Mouse (Mus musculus) heart, postnatal 0 days (tissue): ENCODE measurements around the gene Odaph. TPM values are rescaled to one million over a fixed set of nuclear protein-coding genes. Genes with fewer than 3 reads are reported as not detected.

ENCODE experiments used
- ATAC-seq: fragments of 200-750 bp; cut with Nextera tagmentation; 2 replicates; pipeline ENCODE4 v1.8.0; 2017; ENCODE audit warnings: low read depth, moderate number of reproducible peaks, moderate library complexity; ENCODE audit not compliant: insufficient read depth
- DNase-seq: peaks from one replicate; pipeline ENCODE4 v3.0.0-alpha.2; 2016; ENCODE audit warnings: low spot score
- H3K27ac ChIP-seq: fragments of 300-500 bp; sonication (generic); 2 replicates; pipeline ENCODE4 v1.5.1; 2014; ENCODE audit warnings: low read depth, mild to moderate bottlenecking
- H3K27me3 ChIP-seq: fragments of 300-500 bp; sonication (generic); 2 replicates; pipeline ENCODE4 v1.6.1; 2014; ENCODE audit warnings: low read length, mixed read lengths; ENCODE audit not compliant: control insufficient read depth, insufficient read depth
- H3K36me3 ChIP-seq: fragments of 300-500 bp; sonication (generic); replicated peaks from 2 replicates; pipeline ENCODE4 v1.6.1; 2014; ENCODE audit warnings: low read length, mixed read lengths; ENCODE audit not compliant: control insufficient read depth, insufficient read depth
- H3K4me1 ChIP-seq: fragments of 300-500 bp; sonication (generic); 2 replicates; pipeline ENCODE4 v1.6.1; 2014; ENCODE audit warnings: antibody characterized with exemption; ENCODE audit not compliant: control insufficient read depth, insufficient read depth
- H3K4me2 ChIP-seq: fragments of 300-500 bp; sonication (generic); 2 replicates; pipeline ENCODE4 v1.6.1; 2014; ENCODE audit warnings: low read depth, mild to moderate bottlenecking, low read length, moderate library complexity
- H3K4me3 ChIP-seq: fragments of 300-500 bp; sonication (generic); 2 replicates; pipeline ENCODE4 v1.5.1; 2014; ENCODE audit warnings: low read depth, low read length
- H3K9ac ChIP-seq: fragments of 300-500 bp; sonication (generic); replicated peaks from 2 replicates; pipeline ENCODE4 v1.6.1; 2014; ENCODE audit warnings: low read depth, low read length, mixed read lengths
- H3K9me3 ChIP-seq: fragments of 300-500 bp; sonication (generic); replicated peaks from 2 replicates; pipeline ENCODE4 v1.6.1; 2016; ENCODE audit warnings: low read length; ENCODE audit not compliant: control insufficient read depth
- CTCF ChIP-seq: IDR thresholded peaks from 2 replicates; pipeline ENCODE4 v1.5.1; 2016; ENCODE audit warnings: antibody characterized with exemption, control low read depth, low read depth
- EP300 ChIP-seq: IDR thresholded peaks from 2 replicates; pipeline ENCODE4 v1.6.1; 2016; ENCODE audit warnings: antibody characterized with exemption, low read depth
- WGBS: fragments of 180-500 bp; shearing (Covaris S2); extraction: QIAGEN DNeasy Blood & Tissue Kit; methylation state at CpG from one replicate; pipeline ENCODE4 v1.1.7; 2014; 5-methylcytosine and 5-hydroxymethylcytosine counted together
- polyA plus RNA-seq: library from polyadenylated mRNA; unstranded; fragments of >200 nt; fragmentation: Nextera tagmentation; extraction: Ambion mirVana; gene quantifications from 2 replicates; pipeline ENCODE4 v1.2.1, GENCODE M21; 2015
- total RNA-seq: library from RNA; depleted of rRNA; stranded (reverse); fragments of >200 nt; gene quantifications from 2 replicates; pipeline ENCODE4 v1.2.3, GENCODE M21; 2014; ENCODE audit warnings: low replicate concordance

Gene Odaph
- total and polyA plus RNA-seq, 2 experiments from 2014 or later = not detected

GRCm38 (mm10) chr5:91962639-91963440 is 24.4 kb upstream of the Odaph start, which contains the start of gene Rchy1:
Gene Rchy1 (minus strand): TSS chr5:91963068.
- WGBS = under 1% methylated on average over 62 of the region's 65 CpGs
- Histone ChIP-seq H3K4me2 (peak within 1 kb of the TSS; percentile 88), H3K9ac (peak within 1 kb of the TSS; percentile 77), H3K27me3 (no peaks in the 10 kb centered on the region), H3K9me3 (no peaks in the 10 kb centered on the region), H3K4me1 (peaks cover 16% of the 10 kb centered on the region), H3K4me3 (peak within 1 kb of the TSS; percentile 66), H3K36me3 (peaks cover 1% of the 10 kb centered on the region; the same call in 1 of the 2 replicates), H3K27ac (peak within 1 kb of the TSS; percentile 100)
- peak; percentile 96 for DNase-seq
- peak; percentile 95 for ATAC-seq
- 0 out of 2 replicates have a peak, but pooled peaks have one; percentile 1 for TF ChIP-seq CTCF
- TF ChIP-seq EP300 = peak; percentile 86; the same call in 1 of the 2 replicates

- Histone ChIP-seq H3K4me3 (no peak overlapping the region), H3K9me3 (no peaks in the 10 kb centered on the region), H3K27me3 (no peaks in the 10 kb centered on the region), H3K4me1 (no peaks in the 10 kb centered on the region), H3K36me3 (0 out of 2 replicates have a peak, but pooled peaks cover 11% of the 10 kb centered on the region), H3K9ac (no peak overlapping the region), H3K4me2 (no peak overlapping the region), H3K27ac (no peak overlapping the region)
- 64% methylated on average over 3 of the region's 3 CpGs for WGBS
- ATAC-seq (no peak), DNase-seq (no peak)
- TF ChIP-seq EP300 = no peak
- no peak for TF ChIP-seq CTCF
Observed at GRCm38 (mm10) chr5:91972046-91972445, 15.2 kb upstream of the Odaph start.

- ATAC-seq (no peak), DNase-seq (no peak)
- no peaks in the 10 kb centered on the region for H3K4me1 ChIP-seq
- H3K27me3 ChIP-seq = no peaks in the 10 kb centered on the region
- H3K9ac ChIP-seq = no peak overlapping the region
- TF ChIP-seq EP300 = no peak
- no peak for TF ChIP-seq CTCF
- no peak overlapping the region for H3K4me2 ChIP-seq
- no peak overlapping the region for H3K27ac ChIP-seq
- no peaks in the 10 kb centered on the region for H3K9me3 ChIP-seq
- no peak overlapping the region for H3K4me3 ChIP-seq
- 0 out of 2 replicates have a peak, but pooled peaks cover 11% of the 10 kb centered on the region for H3K36me3 ChIP-seq
- 81% methylated on average over 7 of the region's 7 CpGs for WGBS
Observed at GRCm38 (mm10) chr5:91974002-91974401, 13.3 kb upstream of the Odaph start.

- TF ChIP-seq CTCF (no peak), EP300 (no peak)
- 81% methylated on average over 9 of the region's 9 CpGs for WGBS
- ATAC-seq = no peak
Observed at GRCm38 (mm10) chr5:91975758-91976157, 11.5 kb upstream of the Odaph start.

GRCm38 (mm10) chr5:91976566-91977396 is 10.5 kb upstream of the Odaph start:
- H3K9ac ChIP-seq = no peak overlapping the region
- 72% methylated on average over 10 of the region's 10 CpGs for WGBS
- no peak for TF ChIP-seq EP300
- no peak for TF ChIP-seq CTCF
- DNase-seq (no peak), ATAC-seq (no peak)
- no peak overlapping the region for H3K4me2 ChIP-seq
- no peak overlapping the region for H3K27ac ChIP-seq
- H3K27me3 ChIP-seq = no peaks in the 10 kb centered on the region
- H3K36me3 ChIP-seq = 0 out of 2 replicates have a peak, but pooled peaks cover 5% of the 10 kb centered on the region
- H3K9me3 ChIP-seq = no peaks in the 10 kb centered on the region
- H3K4me1 ChIP-seq = no peaks in the 10 kb centered on the region
- H3K4me3 ChIP-seq = no peak overlapping the region

More at GRCm38 (mm10) chr5:91975758-91976157, 11.5 kb upstream of the Odaph start:
- H3K4me3 ChIP-seq = no peak overlapping the region
- H3K9ac ChIP-seq = no peak overlapping the region
- no peak overlapping the region for H3K27ac ChIP-seq
- no peak overlapping the region for H3K4me2 ChIP-seq
- no peaks in the 10 kb centered on the region for H3K27me3 ChIP-seq
- 0 out of 2 replicates have a peak, but pooled peaks cover 5% of the 10 kb centered on the region for H3K36me3 ChIP-seq
- H3K4me1 ChIP-seq = no peaks in the 10 kb centered on the region
- no peak for DNase-seq
- no peaks in the 10 kb centered on the region for H3K9me3 ChIP-seq
